Mouse (Mus musculus) retina, postnatal 1 day (tissue): ENCODE measurements around the gene Tmem203.
"Not testable (repeated sequence)": the region's sequence is repeated elsewhere in the genome, so short reads cannot be mapped to it uniquely, and the experiment has no call there.

Source experiments
- DNase-seq: peaks from one replicate; pipeline ENCODE4 v3.0.0-alpha.2; 2012

Gene Tmem203

DNA sequence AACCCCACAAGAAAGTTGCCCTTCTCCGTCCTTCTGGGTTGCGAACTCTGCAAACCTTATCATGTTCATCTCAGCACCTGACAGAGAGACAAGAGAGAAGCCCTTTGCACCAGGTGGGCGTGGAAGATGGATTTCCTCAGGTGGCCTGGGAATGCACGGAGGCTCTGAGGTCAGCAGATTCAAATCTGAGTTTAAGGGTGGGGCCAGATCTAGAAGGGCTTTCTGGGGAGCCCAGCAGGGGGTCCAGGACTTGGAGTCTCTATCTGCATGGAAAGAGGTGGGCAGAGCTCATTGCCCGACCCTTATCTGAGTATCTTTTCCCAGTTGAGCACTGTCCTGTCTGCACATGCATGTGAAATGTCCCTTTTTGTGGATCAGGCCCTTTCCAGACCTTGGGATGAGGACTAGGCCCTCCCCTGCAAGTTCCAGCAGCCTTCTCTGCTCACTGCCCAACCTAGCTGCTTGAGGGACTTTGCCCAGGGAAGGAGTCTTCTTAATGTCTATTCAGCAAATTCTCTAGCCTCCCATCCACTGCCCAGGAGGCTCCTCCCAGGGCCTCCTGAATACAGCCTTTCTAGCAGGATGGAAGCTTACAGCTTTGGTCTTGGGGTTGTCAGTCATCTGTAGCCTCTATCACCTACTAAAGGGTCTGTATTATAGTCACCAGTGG, 20.6 kb upstream of the Tmem203 start:
- DNase-seq: no peak

DNA sequence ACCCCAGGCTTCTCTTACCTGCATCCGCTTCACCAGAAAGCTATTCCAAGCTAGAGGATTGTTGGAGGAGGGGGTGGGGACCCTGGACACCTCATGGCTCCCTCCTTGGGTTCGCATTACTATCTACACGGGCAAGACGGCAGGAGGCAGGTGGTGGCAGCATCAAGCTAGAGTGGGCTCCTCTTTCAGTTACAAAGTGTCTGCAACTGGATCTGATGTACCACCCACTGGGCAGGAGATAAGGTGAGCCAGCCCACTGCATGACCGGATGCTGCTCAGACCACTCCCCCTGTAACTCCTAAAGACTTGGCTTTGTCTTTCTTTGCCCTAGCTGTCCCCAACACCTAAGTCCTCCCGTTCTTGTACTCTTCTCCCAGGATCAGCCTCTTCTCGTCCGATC, 18.6 kb upstream of the Tmem203 start, which contains the start of gene Rnf224:
Gene Rnf224, minus strand, starts transcription at position 174 of the 400 bp plus-strand sequence.
- no peak for DNase-seq

DNA sequence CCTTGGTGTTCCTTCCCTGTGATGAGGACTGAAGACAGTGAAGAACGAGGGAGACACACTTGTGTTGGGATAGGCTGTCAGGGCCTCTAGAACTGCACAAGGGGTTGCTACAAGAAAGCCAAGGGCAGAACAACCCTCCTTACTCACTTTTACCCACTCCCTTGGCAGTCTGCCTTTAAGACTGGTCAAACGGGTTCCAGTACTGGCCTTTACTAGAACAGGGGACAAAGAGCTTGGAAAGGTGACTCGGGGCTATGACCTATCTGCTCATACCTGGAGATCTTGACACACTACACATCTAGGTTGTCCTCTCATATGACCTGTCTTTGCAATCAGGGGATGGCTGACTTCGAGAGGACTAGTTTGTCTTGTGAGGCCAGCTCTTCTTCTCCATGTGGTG, 17.7 kb upstream of the Tmem203 start:
- DNase-seq: no peak

DNA sequence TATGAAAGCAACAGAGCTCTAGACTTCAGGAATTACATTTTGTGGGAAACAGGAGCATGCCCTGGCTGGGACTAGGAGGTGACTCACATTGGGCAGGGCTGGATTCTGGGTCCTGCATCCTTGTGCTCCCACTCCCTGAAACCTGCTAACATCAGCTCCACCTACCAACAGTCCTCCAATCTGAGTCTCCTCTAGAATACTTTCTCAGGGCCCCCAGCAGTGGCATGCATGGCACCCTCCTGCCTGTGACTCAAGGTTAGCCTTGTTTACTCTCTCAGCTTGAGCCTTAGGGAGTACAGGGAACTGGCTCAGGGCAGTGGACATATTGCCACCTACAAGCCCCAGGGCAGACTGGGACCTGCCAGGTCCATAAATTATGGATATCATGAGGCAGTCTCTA, 17.1 kb upstream of the Tmem203 start:
- DNase-seq: no peak

DNA sequence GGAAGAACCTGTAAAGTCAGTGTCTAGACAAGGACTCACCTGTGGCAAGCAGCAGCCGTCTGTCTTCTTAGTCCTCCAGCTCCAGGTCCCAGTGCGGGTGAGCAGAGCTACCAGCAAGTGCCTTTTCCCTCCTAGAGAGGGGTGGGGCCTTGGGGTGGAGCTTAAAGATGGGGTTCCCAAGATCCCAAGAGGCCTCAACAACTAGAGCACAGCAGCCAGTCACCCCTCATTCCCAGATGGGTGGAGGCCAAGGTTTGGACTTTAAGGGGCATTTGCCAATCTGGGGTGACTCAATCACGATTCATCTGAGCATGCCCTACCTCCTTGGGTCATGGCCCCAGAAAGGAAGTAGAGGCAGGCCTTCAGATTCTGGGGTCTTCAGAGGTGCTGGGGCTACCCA, 15.5 kb upstream of the Tmem203 start:
- DNase-seq: no peak

DNA sequence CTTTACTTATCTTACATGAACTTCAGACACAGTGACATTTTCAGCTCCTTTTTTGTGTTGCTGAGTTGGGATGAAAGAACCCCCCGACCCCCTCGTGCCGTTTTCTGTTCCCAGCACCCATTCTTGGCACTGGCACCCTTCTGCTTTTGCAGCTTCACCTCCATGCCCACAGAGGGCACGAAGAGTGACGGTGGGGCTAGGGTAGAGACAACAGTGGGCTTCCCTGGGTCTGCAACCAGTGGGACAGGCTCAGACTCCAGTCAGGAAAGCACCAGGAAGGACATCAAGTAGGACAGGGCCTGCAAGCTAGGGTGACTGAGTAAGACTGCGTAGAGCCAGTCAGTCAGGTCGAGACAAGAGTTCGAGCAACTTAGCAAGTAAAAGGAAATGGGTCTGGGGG, 14.9 kb upstream of the Tmem203 start:
- no peak for DNase-seq

DNA sequence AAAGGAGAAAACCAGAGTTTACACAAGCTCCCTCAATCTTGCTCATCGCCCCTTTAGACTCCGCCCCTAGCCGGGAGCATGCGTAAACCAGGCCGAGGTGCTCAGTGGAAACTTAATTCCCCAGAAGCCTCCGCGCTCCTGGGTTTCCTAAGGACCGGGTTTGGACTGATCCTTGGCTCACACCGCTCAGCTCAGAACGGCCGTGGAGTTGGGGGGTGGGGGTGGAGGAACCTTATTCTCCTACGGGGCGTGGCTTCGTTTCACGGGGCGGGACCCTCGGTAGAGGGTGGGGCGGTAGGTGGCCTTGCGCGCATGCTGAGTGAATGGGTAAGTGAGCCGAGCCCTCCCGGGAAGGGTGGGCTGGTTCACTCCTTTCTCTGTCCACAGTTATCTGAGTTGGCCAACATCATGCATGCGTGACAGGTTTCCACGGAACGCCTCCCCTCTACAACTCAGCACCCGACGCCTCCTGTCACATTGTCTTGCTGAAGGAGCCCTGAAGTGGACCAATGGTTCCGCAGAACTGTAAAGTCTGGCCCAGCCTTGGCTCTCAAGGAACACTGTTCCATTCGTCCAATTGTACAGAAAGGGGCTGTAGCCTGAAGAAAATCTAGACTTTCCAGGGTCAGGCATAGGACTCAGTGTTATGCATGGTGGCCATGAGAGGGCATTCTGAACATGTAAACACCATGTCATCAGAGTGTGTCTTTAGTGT, 14.4 kb upstream of the Tmem203 start:
- DNase-seq: peak; percentile 88

DNA sequence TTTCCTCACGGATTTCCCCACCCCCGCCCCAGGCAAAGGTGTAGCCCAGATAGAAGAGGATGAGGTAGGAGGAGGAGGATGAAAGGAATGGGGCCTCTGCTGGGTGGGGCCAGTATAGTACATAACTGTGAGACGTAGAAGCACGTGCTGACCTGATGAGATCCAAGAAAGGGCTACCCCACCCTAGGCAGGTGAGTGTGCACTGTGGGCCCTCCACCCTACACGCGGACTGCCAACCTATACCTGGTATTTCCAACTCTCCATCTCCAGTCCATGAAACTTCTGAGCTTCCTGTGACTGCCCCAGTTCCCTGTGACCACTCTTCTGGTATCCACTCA, 13.8 kb upstream of the Tmem203 start:
- no peak for DNase-seq

DNA sequence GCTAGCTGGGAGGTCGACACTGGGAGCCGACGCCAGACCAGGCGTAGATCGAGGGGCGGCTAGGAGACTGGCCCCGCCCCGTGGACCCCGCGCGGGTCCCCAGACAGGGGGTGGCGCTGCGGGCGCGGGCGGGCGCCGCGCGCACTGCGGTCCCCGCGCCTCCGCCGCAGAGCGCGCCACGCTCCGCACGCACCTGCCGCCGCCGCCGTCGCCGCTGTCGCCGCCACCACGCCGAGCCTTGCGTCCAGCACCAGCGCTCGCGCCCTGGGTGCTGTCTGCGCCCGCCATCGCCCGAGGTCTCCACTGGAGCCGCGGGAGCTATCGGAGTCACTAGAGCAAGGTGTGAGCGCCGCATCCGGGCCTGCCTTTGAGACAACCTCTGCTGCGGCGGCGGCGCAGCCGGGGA, 13.1 kb upstream of the Tmem203 start, which contains the start of the genes Rnf208 and Cysrt1:
Gene Rnf208, plus strand, starts transcription at position 155 of the 406 bp plus-strand sequence.
Gene Cysrt1, minus strand, starts transcription at position 352 of the 406 bp plus-strand sequence.
- DNase-seq: peak; percentile 66

DNA sequence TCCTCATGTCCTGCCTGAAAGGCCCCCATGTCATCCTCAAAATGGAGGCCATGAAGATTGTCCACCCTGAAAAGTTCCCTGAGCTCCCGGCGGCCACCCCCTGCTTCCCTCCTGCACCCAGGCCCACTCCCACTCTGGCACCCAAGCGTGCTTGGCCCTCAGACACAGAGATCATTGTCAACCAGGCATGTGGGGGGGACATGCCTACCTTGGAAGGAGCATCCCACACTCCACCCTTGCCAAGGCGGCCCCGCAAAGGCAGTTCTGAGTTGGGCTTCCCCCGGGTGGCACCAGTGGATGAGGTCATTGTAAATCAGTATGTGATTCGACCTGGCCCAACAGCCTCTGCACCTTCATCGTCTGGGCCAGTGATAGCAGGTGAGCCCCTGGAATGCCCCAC, 11.9 kb upstream of the Tmem203 start:
- no peak for DNase-seq

DNA sequence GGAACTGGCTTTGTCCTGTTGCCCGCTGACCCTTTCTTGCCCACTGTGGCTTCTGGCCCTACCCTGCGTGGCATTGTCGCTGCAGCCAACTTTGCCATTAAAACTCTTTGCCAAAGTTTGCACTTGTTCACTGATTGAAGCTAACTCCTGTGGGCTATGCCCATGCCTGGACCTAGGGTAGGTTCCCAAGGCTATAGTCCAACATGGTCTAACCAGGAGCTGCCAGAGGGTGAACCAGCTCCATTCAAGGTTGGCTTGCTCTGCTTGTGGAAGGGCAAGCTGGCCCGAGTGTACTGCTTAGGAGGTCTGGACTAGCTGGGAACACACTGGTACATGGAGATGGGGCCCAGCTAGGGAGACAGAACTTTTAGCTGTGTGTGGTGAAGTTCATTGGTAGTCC, 11.1 kb upstream of the Tmem203 start:
- DNase-seq: no peak

DNA sequence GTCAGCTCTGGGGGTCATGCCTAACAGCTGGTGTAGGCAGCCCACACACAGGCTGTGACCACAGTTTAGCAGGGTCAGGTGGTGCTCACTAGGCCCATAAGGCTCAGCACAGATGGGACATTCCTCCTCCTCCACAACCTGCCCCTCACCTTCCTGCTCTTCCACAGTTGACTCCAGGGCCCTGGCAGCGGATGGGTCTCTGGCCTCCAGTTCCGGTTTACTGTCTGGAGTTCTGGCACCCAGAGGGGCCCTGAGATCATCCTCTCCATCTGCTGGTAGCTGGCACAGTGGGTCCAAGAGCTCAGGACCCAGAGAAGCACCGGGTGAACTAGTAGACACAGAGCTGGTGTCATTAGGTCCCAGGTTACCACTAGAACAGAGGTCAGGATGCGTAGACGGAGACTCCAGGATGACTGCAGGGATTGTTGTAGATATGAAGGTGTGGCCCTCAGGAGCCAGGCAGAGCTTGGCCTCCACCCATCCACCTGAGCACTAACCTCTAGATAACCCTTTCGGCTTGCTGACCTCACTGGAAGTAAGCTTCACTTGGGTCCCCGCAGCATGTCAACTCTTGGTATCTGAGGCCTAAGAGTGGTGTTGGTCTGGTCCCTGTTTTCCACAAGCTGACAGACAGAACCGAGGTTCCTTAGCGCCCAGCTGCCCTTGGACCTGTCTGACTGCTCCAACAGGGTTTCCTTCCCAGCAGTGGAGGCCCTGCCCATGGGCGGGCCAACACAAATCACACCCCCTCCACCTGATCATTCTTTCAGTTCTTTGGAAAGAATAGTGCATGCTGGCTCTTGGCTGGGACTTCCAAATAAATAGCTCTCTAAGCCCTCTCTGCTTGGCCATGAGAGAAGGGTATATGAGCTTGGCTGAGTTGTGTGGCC, 8.8 kb upstream of the Tmem203 start, which contains the start of gene AL732309.1:
Gene AL732309.1, minus strand, starts transcription at position 681 of the 890 bp plus-strand sequence.
- no peak for DNase-seq

DNA sequence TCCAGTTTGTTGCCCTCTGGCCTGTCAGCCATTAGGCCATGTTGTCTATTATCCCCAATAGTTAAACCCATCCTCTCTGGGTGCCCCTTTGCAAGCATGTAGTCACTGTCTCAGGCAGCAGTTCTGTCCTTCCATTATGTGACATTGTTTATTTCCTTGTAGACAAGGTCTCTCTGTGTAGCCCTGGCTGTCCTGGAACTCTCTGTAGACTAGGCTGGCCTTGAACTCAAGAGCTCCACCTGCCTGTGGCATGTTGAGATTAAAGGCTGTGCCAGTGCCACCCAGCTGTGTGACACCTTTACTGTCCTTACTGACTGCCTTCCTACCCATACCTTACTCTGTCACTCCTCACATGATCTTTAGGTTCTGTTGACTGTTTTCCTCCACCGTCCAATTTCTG, 2.9 kb upstream of the Tmem203 start:
- DNase-seq: peak; percentile 23

DNA sequence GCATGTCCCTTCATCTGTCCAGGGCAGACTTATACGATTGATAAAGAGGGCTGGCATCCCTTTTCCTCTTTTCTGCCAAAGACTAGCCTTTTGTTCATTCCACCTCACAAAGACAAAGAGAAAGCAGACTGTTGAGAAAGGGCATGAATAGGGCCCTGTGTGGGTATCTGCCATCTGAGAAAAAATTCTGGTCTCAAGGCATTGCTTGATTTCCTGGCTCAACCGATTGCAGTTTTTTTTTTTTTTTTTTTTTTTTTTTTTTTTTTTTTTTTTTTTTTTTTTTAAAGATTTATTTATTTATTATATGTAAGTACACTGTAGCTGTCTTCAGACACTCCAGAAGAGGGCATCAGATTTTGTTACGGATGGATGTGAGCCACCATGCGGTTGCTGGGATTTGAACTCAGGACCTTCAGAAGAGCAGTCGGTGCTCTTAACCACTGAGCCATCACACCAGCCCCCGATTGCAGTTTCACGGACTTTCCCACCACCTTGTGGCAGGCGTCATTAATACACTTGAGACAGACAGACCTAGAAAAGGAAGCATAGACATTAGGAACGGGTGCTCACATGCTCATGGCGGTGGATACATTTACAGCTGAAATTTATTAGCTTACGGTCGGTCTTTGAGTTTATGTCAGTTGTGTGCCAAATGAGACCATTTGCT, 1.3 kb downstream of the Tmem203 start:
- peak; percentile 55 for DNase-seq

DNA sequence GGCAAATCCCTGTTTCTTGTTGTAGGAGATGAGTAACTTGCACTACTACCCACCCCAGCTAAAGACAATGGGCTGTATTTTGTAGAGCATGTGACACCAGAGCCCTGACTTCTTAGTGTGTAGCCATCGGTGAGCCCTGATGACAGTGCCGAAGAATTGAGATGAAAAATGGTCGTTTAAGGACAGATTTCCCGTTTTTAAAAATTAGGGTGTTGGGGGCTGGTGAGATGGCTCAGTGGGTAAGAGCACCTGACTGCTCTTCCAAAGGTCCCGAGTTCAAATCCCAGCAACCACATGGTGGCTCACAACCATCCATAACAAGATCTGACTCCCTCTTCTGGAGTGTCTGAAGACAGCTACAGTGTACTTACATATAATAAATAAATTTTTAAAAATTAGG, 2.0 kb downstream of the Tmem203 start:
- DNase-seq: not testable (repeated sequence)

DNA sequence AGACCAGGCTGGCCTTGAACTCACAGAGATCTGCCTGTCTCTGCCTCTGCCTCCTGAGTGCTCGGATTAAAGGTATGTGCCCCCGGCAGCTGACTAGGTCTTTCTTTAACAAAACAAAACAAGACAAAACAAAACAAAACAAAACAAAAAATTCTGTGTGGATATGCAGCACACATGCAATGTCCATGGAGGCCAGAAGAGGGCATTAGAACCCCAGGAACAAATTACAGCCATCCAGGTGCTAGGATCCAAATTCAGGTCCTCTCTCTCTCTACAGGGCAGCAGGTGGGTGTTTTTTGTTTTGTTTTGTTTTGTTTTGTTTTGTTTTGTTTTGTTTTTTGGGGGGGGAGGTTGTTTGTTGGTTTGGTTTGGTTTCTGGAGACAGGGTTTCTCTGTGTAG, 3.6 kb downstream of the Tmem203 start:
- DNase-seq: peak; percentile 43

DNA sequence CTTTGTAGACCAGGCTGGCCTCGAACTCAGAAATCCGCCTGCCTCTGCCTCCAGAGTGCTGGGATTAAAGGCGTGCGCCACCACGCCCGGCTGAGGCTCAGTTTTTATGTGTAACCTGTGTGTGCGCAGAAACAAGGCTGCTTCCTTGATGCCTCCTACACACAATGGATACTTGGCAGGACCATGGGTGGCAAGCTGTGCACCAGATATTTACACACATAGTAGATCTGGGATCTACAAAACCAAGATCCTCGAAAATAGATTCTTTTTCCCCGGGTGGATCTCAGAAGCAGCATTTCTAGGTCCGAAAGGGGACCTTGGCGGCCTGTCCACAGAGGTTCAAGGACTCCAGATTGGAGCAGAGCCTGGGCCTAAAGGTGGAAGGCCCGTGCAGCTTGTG, 6.6 kb downstream of the Tmem203 start:
- no peak for DNase-seq

DNA sequence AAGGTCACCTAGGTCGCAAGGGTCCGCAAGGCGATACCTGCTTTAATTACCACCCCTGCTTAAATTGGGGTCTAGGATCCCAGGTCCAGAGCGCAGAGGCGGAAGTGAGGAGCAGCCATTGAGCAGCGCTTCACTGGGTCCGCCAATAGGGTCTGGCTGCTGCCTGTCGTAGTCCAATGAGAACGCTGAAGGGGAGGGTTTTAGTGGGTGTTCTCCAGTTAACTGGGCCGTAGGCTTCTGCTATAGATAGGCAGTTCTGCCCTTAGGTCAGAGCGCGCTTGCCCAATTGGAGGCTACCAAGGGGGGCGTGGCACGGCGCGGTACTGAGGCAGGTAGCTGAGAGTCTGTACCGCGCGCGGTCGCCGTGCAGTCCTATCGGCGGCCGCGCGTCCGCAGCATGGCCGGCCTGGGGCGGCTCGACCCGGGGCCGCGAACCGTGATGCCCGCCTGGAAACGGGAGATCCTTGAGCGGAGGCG, 7.1 kb downstream of the Tmem203 start, which contains the start of gene Tprn:
Gene Tprn, plus strand, starts transcription at position 328 of the 477 bp plus-strand sequence.
- peak; percentile 98 for DNase-seq

DNA sequence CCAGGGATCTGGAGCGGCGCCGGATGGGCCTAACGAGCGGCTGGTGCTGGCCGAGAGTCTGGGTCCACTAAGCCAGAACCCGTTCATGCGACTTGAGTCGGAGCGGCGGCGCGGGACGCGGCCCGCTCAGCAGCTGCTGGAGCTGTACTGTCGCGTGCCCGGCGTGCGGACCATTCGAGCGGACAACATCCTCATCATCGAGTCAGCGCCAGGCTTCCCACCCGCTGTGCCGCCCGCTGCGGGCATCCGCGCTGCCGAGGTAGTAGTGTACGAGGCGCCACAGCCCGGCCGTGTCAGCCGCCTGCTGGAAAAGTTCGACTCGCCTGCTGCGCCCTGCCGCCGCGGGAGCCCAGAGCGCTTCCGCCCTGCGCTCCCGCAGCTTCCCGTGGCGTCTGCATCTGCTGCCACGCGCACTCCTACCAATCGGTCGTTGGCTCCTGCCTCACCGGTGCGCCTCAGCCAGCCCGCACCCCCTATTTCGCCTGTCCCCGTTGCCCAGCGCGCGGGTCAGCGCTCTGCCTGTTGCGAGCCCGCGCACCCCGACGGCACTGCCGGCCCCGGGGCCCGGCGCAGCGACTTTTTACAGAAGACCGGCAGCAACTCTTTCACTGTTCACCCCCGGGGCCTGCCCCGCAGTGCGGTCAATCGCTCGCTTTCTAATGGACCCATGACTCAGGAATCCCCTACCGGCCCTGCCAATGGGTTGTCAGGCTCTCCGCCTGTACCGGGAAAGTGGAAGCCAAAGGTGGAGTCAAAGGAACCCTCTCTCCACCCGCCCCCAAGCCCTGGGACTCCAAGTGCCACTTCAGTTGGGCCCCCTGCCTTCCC, 7.8 kb downstream of the Tmem203 start:
- peak; percentile 73 for DNase-seq

DNA sequence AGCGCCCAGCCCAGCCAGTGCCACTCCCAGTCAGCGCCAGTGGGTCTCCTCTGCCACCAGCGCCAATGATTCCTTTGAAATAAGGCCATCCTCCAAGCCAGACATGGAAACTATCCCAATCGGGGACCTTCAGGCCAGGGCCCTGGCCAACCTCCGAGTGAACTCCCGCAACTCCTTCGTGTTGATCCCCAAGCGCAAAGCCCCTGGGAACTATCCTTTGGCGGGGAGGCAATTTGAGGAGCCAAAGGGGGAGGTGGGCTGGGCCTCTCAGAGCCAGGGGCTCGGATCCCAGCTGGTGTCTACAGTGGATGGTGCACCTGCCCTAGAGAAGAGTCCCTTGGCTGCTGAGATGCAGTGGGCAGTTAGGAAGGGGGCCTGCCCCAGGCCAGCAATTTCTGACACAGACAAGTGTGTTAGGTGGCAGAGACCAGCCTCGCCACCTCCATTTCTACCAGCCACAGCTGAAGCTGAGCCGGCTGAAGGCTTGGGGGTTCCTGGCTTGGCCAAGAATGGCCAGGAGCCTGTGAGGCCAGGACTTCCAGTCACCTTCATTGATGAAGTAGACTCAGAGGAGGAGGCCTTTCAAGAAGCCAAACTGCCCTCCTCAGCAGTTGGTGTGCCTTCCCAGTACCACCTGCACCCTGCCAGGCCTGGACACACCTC, 8.5 kb downstream of the Tmem203 start:
- peak; percentile 24 for DNase-seq

DNA sequence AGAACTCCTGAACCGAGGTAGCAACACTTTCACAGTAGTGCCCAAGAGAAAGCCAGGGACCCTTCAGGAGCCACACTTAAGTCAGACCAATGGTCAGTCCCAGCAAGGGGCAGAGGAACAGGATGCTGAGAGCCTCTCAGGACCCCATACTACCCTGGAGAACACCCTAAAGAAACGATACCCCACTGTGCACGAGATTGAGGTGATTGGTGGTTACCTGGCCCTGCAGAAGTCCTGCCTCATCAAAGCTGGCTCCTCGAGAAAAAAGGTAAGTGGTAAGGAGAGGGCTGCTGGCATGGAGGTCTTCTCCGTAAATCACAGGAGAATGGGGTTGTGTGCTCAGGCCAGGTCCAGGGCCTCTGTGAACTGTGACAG, 9.0 kb downstream of the Tmem203 start:
- no peak for DNase-seq
